Mouse (Mus musculus) megakaryocyte-erythroid progenitor cell, adult 5-6 weeks (primary cell): ENCODE results near the gene Ogfr. TPM values are rescaled to one million over a fixed set of nuclear protein-coding genes. Genes with fewer than 3 reads are reported as not detected.
A peak's percentile ranks its signal among the peaks of the same experiment; 100 is the strongest.

Experiments
- ATAC-seq: replicated peaks from 2 replicates; pipeline ENCODE4 v1.8.0; 2016; ENCODE audit warnings: mild to moderate bottlenecking, inconsistent platforms; ENCODE audit not compliant: severe bottlenecking, poor library complexity, low FRiP score, low TSS enrichment
- total RNA-seq, 2 experiments: library from RNA; stranded (forward) in 1 of 2; stranded (reverse) in 1 of 2; fragments of 200-1000, 215-1000 nt in 1 of 2; fragments of >200 nt in 1 of 2; fragmentation: Nextera tagmentation in 1 of 2; gene quantifications; 2 replicates each; pipeline ENCODE4 v1.2.3; 2014 to 2017

The Ogfr gene
- total RNA-seq, 2 experiments from 2014 or later: 32.0 to 37.6 TPM

GRCm38 (mm10) chr2:180597490-180597889 is 8.4 kb downstream of the Ogfr start, which contains the start of gene Col9a3:
TSS of gene Col9a3 (plus strand) at chr2:180597790.
- no peak for ATAC-seq

- no peak for ATAC-seq
Measured at GRCm38 (mm10) chr2:180598157-180598705, 9.2 kb downstream of the Ogfr start.

- no peak for ATAC-seq
Measured at GRCm38 (mm10) chr2:180600569-180601021, 11.6 kb downstream of the Ogfr start.

DNA sequence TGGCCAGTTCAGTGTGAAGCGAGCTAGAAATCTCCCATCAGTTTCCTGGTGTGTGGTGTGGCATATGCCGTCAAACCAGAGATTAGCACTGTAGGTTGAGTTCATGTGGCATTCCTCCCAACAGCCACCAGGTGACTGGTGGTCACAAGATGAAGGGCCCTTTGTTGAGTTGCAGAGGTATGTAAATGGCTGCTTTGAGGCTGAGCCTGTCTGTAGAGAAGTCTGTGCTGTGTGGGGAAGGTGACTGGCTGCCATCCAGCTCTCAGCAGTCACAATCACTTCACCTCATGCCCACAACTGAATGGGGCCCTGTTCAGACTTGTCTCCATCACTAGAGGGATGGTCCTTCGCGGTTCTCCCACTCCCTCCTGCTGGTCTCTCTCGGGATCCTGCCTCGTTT is 15.7 kb downstream of the Ogfr start:
- ATAC-seq: peak; percentile 28

- ATAC-seq: no peak
Measured at GRCm38 (mm10) chr2:180610283-180610682, 21.2 kb downstream of the Ogfr start.

DNA sequence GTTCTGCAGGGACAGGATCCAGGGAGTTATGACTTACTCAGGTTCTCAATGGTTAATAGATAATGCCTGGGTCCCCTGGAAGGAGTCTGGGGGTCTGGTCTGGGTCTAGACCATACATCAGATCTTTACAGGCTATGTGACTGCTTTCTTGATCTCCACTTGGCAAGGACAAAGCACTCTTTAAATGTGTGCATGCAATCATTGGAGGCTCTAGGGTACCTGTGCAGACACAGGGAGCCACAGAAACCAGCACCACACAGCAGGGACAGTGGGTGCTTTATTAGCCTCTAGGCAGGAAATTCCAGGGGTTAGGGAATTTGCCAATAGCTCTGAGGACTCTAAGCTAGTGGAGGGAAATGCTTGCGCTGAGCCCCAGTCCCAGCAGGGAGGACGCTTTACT is 22.8 kb downstream of the Ogfr start:
- no peak for ATAC-seq

DNA sequence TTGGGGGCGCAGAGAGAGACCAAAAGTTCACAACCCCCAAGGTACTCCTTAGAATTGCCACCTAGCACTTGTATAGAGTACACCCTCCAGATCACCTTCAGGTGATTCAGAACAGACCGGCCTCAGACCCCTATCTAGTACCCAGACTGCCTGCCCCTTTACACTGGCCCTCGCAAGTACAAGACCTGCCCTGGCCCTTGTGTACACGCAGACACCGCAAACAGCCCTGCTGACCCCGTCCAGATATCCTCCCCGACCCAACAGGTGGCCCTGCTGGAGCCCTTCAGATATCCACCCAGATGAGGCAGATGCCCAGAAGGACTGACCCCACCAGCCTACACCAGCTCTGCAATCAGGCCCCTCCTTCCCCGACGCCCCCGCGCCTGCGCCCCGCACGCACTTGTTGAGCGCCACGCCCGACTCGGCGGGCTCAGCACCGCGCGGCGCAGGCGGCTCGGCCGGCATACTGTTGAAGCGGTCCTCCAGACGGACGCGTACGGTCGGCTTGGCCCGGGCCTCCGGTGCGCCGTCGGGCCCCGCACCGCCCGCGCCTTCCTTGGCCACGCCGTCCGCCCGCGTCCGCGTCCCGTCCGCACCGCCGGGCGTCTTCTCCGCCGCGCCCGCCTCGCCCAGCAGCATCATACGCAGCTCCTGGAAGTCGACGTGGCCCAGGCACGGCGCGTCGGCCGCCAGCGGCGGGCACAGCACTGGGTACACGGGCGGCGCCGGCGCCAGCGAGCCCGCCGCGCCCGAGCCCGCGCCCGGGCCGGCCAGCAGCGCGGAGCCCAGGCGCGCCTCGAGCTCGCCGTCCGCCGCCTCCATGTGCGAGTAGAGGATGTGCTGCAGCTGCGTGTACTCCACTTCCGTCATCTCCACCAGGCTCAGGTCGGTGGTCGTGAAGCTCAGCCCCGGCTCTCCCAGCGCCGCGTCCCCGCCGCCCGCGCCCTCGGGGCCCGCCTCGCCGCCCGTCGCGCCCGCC is 52.8 kb downstream of the Ogfr start:
- no peak for ATAC-seq

DNA sequence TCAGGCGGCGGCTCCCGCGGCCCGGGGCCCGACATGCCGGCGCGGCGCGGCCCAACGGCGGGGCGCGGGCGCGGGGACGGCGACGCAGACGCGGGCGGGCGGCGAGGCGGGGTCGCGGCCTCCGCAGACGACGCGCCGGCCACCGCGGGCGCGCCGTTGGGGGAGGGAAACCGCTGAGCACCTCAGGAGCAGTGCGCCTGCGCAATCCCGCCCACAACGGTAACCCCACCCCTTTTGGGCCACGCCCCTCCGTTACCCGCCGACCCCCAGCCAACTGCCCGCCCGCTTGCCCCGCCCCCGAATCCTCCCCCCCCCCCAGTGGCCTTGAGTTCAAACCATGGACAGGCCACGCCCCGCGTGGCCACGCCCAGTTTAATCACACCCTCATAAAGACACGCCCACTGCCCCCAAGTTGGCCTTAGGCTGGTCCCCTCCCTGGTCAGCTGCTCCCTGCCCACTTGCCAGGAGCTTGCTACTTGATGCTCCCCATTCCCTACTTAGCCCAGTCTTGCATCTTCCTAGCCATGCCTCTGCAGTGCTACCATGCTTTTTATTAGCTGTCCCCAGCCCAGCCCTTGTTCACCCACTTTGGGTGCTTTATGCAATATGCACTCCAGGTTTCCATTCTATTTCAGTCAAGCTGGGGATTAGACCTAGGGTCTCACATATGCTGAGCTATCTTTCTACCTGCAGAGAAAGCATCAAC is 53.7 kb downstream of the Ogfr start, which contains the start of gene Tcfl5:
Tcfl5 (minus strand) TSS at position 154 of the 706 bp plus-strand sequence.
- ATAC-seq: no peak

DNA sequence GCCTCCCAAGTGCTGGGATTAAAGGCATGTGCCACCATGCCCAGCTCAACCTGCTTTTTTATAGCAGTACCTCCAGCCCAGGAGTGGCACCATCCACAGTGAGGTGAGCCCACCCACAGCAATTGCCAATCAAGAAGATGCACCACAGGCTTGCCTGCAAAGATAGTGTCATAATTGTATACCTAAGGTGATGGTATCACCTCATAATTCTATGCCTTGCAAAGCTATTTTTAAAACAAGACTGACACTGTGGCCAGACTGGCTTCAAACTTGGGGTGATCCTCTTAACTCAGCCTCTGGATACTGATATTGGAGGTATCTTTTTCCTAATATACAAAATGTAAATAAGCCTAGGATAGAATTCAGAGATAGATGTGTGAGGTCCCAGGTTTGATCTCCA is 54.6 kb downstream of the Ogfr start:
- ATAC-seq: no peak

Other genes starting within 250 kb of the Ogfr start
- 2.2 TPM in 1 of 2 replicates, not detected in the other for gene Slco4a1, start 133.0 kb upstream of the Ogfr start, total RNA-seq (2014; fragmentation: Nextera tagmentation)
- gene Slco4a1, start 133.0 kb upstream of the Ogfr start, total RNA-seq (2017): 0.80 and 1.5 TPM in 2 replicates
- not detected in 2 replicates for gene Ntsr1, start 89.3 kb upstream of the Ogfr start, total RNA-seq (2014; fragmentation: Nextera tagmentation)
- not detected in 2 replicates for gene Ntsr1, start 89.3 kb upstream of the Ogfr start, total RNA-seq (2017)
- gene Mrgbp, start 7.9 kb upstream of the Ogfr start, total RNA-seq (2014; fragmentation: Nextera tagmentation): 32.0 and 43.3 TPM in 2 replicates
- gene Mrgbp, start 7.9 kb upstream of the Ogfr start, total RNA-seq (2017): 37.5 and 39.7 TPM in 2 replicates
- 1.5 and 1.7 TPM in 2 replicates for gene Col9a3, start 8.5 kb downstream of the Ogfr start, total RNA-seq (2014; fragmentation: Nextera tagmentation)
- 2.1 TPM in 1 of 2 replicates, not detected in the other for gene Col9a3, start 8.5 kb downstream of the Ogfr start, total RNA-seq (2017)
- gene Tcfl5, start 53.5 kb downstream of the Ogfr start, total RNA-seq (2014; fragmentation: Nextera tagmentation): not detected in 2 replicates
- gene Tcfl5, start 53.5 kb downstream of the Ogfr start, total RNA-seq (2017): 0.15 TPM in 1 of 2 replicates, not detected in the other
- gene Dido1, start 120.8 kb downstream of the Ogfr start, total RNA-seq (2014; fragmentation: Nextera tagmentation): 52.3 and 60.6 TPM in 2 replicates
- gene Dido1, start 120.8 kb downstream of the Ogfr start, total RNA-seq (2017): 43.0 and 54.0 TPM in 2 replicates
- 88.4 and 102 TPM in 2 replicates for gene Gid8, start 120.9 kb downstream of the Ogfr start, total RNA-seq (2014; fragmentation: Nextera tagmentation)
- gene Gid8, start 120.9 kb downstream of the Ogfr start, total RNA-seq (2017): 124 and 144 TPM in 2 replicates
- gene Slc17a9, start 136.0 kb downstream of the Ogfr start, total RNA-seq (2014; fragmentation: Nextera tagmentation): 15.2 and 16.4 TPM in 2 replicates
- 2.8 and 5.0 TPM in 2 replicates for gene Slc17a9, start 136.0 kb downstream of the Ogfr start, total RNA-seq (2017)
- gene Bhlhe23, start 187.7 kb downstream of the Ogfr start, total RNA-seq (2014; fragmentation: Nextera tagmentation): not detected in 2 replicates
- gene Bhlhe23, start 187.7 kb downstream of the Ogfr start, total RNA-seq (2017): not detected in 2 replicates